Mouse (Mus musculus) heart, postnatal 0 days (tissue): ENCODE measurements around the gene Chd6. TPM values are rescaled to one million over a fixed set of nuclear protein-coding genes. Genes with fewer than 3 reads are reported as not detected.

Source experiments
- ATAC-seq: fragments of 200-750 bp; cut with Nextera tagmentation; 2 replicates; pipeline ENCODE4 v1.8.0; 2017; ENCODE audit warnings: low read depth, moderate number of reproducible peaks, moderate library complexity; ENCODE audit not compliant: insufficient read depth
- DNase-seq: peaks from one replicate; pipeline ENCODE4 v3.0.0-alpha.2; 2016; ENCODE audit warnings: low spot score
- H3K27ac ChIP-seq: fragments of 300-500 bp; sonication (generic); 2 replicates; pipeline ENCODE4 v1.5.1; 2014; ENCODE audit warnings: low read depth, mild to moderate bottlenecking
- H3K27me3 ChIP-seq: fragments of 300-500 bp; sonication (generic); 2 replicates; pipeline ENCODE4 v1.6.1; 2014; ENCODE audit warnings: low read length, mixed read lengths; ENCODE audit not compliant: control insufficient read depth, insufficient read depth
- H3K36me3 ChIP-seq: fragments of 300-500 bp; sonication (generic); replicated peaks from 2 replicates; pipeline ENCODE4 v1.6.1; 2014; ENCODE audit warnings: low read length, mixed read lengths; ENCODE audit not compliant: control insufficient read depth, insufficient read depth
- H3K4me1 ChIP-seq: fragments of 300-500 bp; sonication (generic); 2 replicates; pipeline ENCODE4 v1.6.1; 2014; ENCODE audit warnings: antibody characterized with exemption; ENCODE audit not compliant: control insufficient read depth, insufficient read depth
- H3K4me2 ChIP-seq: fragments of 300-500 bp; sonication (generic); 2 replicates; pipeline ENCODE4 v1.6.1; 2014; ENCODE audit warnings: low read depth, mild to moderate bottlenecking, low read length, moderate library complexity
- H3K4me3 ChIP-seq: fragments of 300-500 bp; sonication (generic); 2 replicates; pipeline ENCODE4 v1.5.1; 2014; ENCODE audit warnings: low read depth, low read length
- H3K9ac ChIP-seq: fragments of 300-500 bp; sonication (generic); replicated peaks from 2 replicates; pipeline ENCODE4 v1.6.1; 2014; ENCODE audit warnings: low read depth, low read length, mixed read lengths
- H3K9me3 ChIP-seq: fragments of 300-500 bp; sonication (generic); replicated peaks from 2 replicates; pipeline ENCODE4 v1.6.1; 2016; ENCODE audit warnings: low read length; ENCODE audit not compliant: control insufficient read depth
- CTCF ChIP-seq: IDR thresholded peaks from 2 replicates; pipeline ENCODE4 v1.5.1; 2016; ENCODE audit warnings: antibody characterized with exemption, control low read depth, low read depth
- EP300 ChIP-seq: IDR thresholded peaks from 2 replicates; pipeline ENCODE4 v1.6.1; 2016; ENCODE audit warnings: antibody characterized with exemption, low read depth
- WGBS: fragments of 180-500 bp; shearing (Covaris S2); extraction: QIAGEN DNeasy Blood & Tissue Kit; methylation state at CpG from one replicate; pipeline ENCODE4 v1.1.7; 2014; 5-methylcytosine and 5-hydroxymethylcytosine counted together
- polyA plus RNA-seq: library from polyadenylated mRNA; unstranded; fragments of >200 nt; fragmentation: Nextera tagmentation; extraction: Ambion mirVana; gene quantifications from 2 replicates; pipeline ENCODE4 v1.2.1, GENCODE M21; 2015
- total RNA-seq: library from RNA; depleted of rRNA; stranded (reverse); fragments of >200 nt; gene quantifications from 2 replicates; pipeline ENCODE4 v1.2.3, GENCODE M21; 2014; ENCODE audit warnings: low replicate concordance

The Chd6 gene
- total and polyA plus RNA-seq, 2 experiments from 2014 or later: 14.5 to 37.7 TPM

GRCm38 (mm10) chr2:161049426-161049825, 59.4 kb downstream of the Chd6 start:
- no peaks in the 10 kb centered on the region for H3K4me1 ChIP-seq
- ATAC-seq (no peak), DNase-seq (no peak)
- no peak overlapping the region for H3K4me3 ChIP-seq
- no peak overlapping the region for H3K27ac ChIP-seq
- peaks cover 28% of the 10 kb centered on the region for H3K36me3 ChIP-seq
- WGBS: 85% methylated on average over 6 of the region's 6 CpGs
- H3K4me2 ChIP-seq: no peak overlapping the region
- H3K9me3 ChIP-seq: no peaks in the 10 kb centered on the region
- H3K27me3 ChIP-seq: no peaks in the 10 kb centered on the region
- no peak for TF ChIP-seq EP300
- TF ChIP-seq CTCF: no peak
- H3K9ac ChIP-seq: no peak overlapping the region

GRCm38 (mm10) chr2:161044492-161045201, 64.2 kb downstream of the Chd6 start:
- Histone ChIP-seq H3K9ac (no peak overlapping the region), H3K4me1 (no peaks in the 10 kb centered on the region), H3K4me3 (no peak overlapping the region), H3K4me2 (no peak overlapping the region), H3K36me3 (peaks cover 31% of the 10 kb centered on the region), H3K27ac (no peak overlapping the region), H3K9me3 (no peaks in the 10 kb centered on the region), H3K27me3 (no peaks in the 10 kb centered on the region)
- DNase-seq (no peak), ATAC-seq (no peak)
- 84% methylated on average over 8 of the region's 8 CpGs for WGBS
- TF ChIP-seq EP300 (no peak), CTCF (no peak)

GRCm38 (mm10) chr2:161042874-161043273, 66.0 kb downstream of the Chd6 start:
- TF ChIP-seq CTCF: no peak
- TF ChIP-seq EP300: no peak
- no peak overlapping the region for H3K4me3 ChIP-seq
- WGBS: 66% methylated on average over 3 of the region's 3 CpGs
- no peak overlapping the region for H3K4me2 ChIP-seq
- no peaks in the 10 kb centered on the region for H3K4me1 ChIP-seq
- no peak for ATAC-seq
- no peak for DNase-seq
- no peaks in the 10 kb centered on the region for H3K9me3 ChIP-seq
- no peaks in the 10 kb centered on the region for H3K27me3 ChIP-seq
- H3K36me3 ChIP-seq: peaks cover 44% of the 10 kb centered on the region
- no peak overlapping the region for H3K27ac ChIP-seq
- no peak overlapping the region for H3K9ac ChIP-seq

- Histone ChIP-seq H3K9ac (no peak overlapping the region), H3K36me3 (peaks cover 58% of the 10 kb centered on the region), H3K4me1 (no peaks in the 10 kb centered on the region), H3K27me3 (no peaks in the 10 kb centered on the region), H3K4me3 (no peak overlapping the region), H3K27ac (no peak overlapping the region), H3K4me2 (no peak overlapping the region), H3K9me3 (no peaks in the 10 kb centered on the region)
- ATAC-seq (no peak), DNase-seq (no peak)
- TF ChIP-seq CTCF: no peak
- no peak for TF ChIP-seq EP300
- WGBS: 85% methylated on average over 4 of the region's 4 CpGs
Measured at GRCm38 (mm10) chr2:161040743-161041142, 68.1 kb downstream of the Chd6 start.

GRCm38 (mm10) chr2:161037766-161038165, 71.1 kb downstream of the Chd6 start:
- H3K4me2 ChIP-seq: no peak overlapping the region
- no peak overlapping the region for H3K4me3 ChIP-seq
- ATAC-seq: no peak
- no peak for DNase-seq
- no peaks in the 10 kb centered on the region for H3K27me3 ChIP-seq
- H3K9ac ChIP-seq: no peak overlapping the region
- no peak overlapping the region for H3K27ac ChIP-seq
- H3K9me3 ChIP-seq: no peaks in the 10 kb centered on the region
- H3K4me1 ChIP-seq: 0 out of 2 replicates have a peak, but pooled peaks cover 3% of the 10 kb centered on the region
- TF ChIP-seq EP300: no peak
- TF ChIP-seq CTCF: no peak
- H3K36me3 ChIP-seq: peaks cover 54% of the 10 kb centered on the region
- 78% methylated on average over 3 of the region's 3 CpGs for WGBS

- Histone ChIP-seq H3K27ac (no peak overlapping the region), H3K4me2 (no peak overlapping the region), H3K4me3 (no peak overlapping the region), H3K9ac (no peak overlapping the region), H3K36me3 (peaks cover 41% of the 10 kb centered on the region), H3K27me3 (no peaks in the 10 kb centered on the region), H3K9me3 (no peaks in the 10 kb centered on the region), H3K4me1 (0 out of 2 replicates have a peak, but pooled peaks cover 7% of the 10 kb centered on the region)
- DNase-seq (no peak), ATAC-seq (no peak)
- TF ChIP-seq EP300 (no peak), CTCF (no peak)
Measured at GRCm38 (mm10) chr2:161033141-161033540, 75.7 kb downstream of the Chd6 start.
